Mouse (Mus musculus): ENCODE data around the gene Afap1.

DNA sequence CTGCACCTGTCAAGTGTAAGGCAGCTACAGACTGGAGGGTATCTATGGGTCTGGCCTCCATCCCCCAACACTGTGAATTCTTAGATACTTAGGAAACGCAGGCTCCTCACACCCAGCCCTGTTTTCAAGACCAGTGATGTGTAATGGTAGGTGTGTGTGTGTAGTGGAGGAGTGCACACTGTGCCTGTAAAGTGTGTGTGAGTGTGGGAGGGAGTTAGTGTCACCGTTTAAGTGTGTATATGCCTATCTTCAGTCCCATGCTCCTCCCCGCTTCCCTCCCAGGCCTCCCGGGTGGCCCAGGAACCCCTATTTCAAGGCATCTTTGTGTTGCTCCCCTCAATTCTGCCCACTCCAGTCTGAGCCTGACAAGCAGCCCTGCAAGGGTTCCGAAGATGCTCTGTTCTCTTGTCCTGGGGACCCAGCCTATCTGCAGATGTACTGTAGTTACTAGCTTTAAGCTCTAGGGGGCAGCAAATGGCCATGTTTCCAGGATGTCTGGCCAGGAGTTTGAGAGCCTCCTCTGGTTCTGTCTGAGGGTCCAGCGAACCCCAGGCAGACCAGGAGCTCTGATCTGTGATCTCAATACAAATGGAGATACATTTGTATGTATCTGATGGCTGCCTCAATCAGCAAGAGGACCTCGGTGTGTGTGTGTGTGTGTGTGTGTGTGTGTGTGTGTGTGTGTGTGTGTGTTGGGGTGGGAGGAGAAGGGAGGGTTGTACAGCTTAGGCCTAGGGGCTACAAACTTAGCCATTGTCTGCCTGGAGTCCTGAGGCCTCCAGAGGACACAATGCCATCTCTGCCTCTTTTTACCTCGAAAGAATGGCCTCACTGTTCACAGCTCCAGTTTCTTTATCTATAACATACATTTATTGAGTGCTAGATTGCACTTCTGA lies 140.7 kb downstream of the Afap1 start:
- TF ChIP-seq CTCF (IDR thresholded peaks at IDR 0.05; ENCODE audit: extremely low read depth, insufficient read depth, low read length) (peak; percentile 89), POLR2A (IDR thresholded peaks at IDR 0.05; ENCODE audit: extremely low read depth, insufficient read depth, low read length) (no peak)
